Mouse (Mus musculus): ENCODE data around the gene Rptor. TPM values are rescaled to one million over a fixed set of nuclear protein-coding genes. Genes with fewer than 3 reads are reported as not detected.

Rptor gene
- polyA plus RNA-seq, 1 experiment from 2014 or later: 4.9 TPM

DNA sequence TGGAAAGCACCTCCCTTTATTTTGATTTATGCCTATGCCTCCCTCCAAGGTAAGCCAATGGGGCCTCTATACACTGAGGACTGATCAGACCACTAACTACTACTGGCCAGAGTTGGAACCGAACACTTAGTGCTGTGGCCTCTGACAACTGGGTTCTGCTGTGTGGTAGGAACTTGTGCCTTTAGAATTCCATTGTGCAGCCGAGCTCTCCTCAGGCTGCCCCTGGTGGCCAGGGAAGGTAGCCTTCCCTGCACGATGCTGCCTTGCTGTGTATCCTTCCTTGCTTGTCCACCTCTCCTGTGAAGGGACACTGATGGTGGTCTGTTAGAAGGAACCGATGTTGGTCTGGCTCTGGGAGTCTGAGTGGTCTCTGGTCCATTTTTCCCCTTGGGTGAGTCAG lies 167.0 kb downstream of the Rptor start:
- no peak overlapping the region for H3K4me3 ChIP-seq (replicated peaks)
- 72% methylated on average over 4 of the region's 4 CpGs for WGBS (ENCODE audit: insufficient replicate concordance)
- no peak overlapping the region for H3K9ac ChIP-seq
- H3K9me3 ChIP-seq (replicated peaks): no peaks in the 10 kb centered on the region
- H3K4me2 ChIP-seq: no peak overlapping the region
- H3K4me1 ChIP-seq (replicated peaks): peaks cover 9% of the 10 kb centered on the region; the same call in 1 of the 2 replicates
- no peaks in the 10 kb centered on the region for H3K27me3 ChIP-seq
- no peak for ATAC-seq (ENCODE audit: insufficient read depth)
- H3K36me3 ChIP-seq (replicated peaks): peaks cover 6% of the 10 kb centered on the region
- no peak overlapping the region for H3K27ac ChIP-seq (replicated peaks)

DNA sequence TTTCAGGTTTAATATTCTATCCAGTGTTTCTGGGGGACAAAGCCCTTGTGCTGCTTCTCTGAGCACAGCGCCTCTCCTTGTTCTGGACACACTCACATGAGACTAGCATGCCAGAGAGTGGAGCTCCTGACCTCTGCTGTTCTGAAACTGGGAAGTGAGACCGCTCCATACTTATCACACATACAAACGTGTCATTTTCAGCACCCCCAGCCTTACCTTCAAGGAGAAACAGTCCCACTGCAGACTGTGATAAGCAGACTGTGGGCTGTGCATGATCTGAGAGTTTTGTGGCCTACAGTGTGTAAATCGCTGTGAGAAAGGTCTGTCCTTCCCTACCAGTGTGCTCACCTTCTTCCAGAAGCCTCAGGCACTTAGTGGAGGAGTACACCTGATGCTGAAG lies 168.3 kb downstream of the Rptor start:
- Histone ChIP-seq H3K27ac (replicated peaks) (no peak overlapping the region), H3K27me3 (no peaks in the 10 kb centered on the region), H3K4me3 (replicated peaks) (no peak overlapping the region), H3K4me1 (replicated peaks) (peaks cover 9% of the 10 kb centered on the region; the same call in 1 of the 2 replicates), H3K9ac (no peak overlapping the region), H3K36me3 (replicated peaks) (peaks cover 6% of the 10 kb centered on the region), H3K4me2 (no peak overlapping the region), H3K9me3 (replicated peaks) (0 out of 2 replicates have a peak, but pooled peaks cover 2% of the 10 kb centered on the region)
- no peak for ATAC-seq (ENCODE audit: insufficient read depth)
- 43% methylated on average over 4 of the region's 4 CpGs for WGBS (ENCODE audit: insufficient replicate concordance)

DNA sequence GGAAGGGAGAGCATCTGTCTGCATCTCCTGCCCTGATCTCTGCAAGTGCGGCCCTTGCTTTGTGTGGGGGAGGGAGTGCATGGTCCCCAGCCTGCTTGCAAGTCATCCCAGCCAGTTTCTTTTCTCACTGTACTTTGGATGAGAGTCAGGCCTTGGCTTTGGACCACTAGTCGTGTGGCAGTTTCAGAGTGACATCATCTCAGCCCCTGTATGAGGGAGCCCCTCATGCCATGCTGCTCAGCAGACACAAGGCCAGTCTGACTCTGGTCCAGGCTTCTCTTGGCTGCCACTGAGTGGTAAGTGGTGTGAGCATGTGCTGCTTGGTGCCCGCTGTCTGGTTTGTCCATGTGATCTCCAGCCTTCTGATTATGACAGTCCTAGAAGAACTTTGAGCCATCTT lies 170.2 kb downstream of the Rptor start:
- 68% methylated on average over 3 of the region's 3 CpGs for WGBS (ENCODE audit: insufficient replicate concordance)
- ATAC-seq (ENCODE audit: insufficient read depth): no peak
- Histone ChIP-seq H3K27me3 (no peaks in the 10 kb centered on the region), H3K4me1 (replicated peaks) (peaks cover 9% of the 10 kb centered on the region; the same call in 1 of the 2 replicates), H3K4me3 (replicated peaks) (no peak overlapping the region), H3K9me3 (replicated peaks) (0 out of 2 replicates have a peak, but pooled peaks cover 4% of the 10 kb centered on the region), H3K9ac (no peak overlapping the region), H3K4me2 (no peak overlapping the region), H3K36me3 (replicated peaks) (peaks cover 12% of the 10 kb centered on the region), H3K27ac (replicated peaks) (no peak overlapping the region)

DNA sequence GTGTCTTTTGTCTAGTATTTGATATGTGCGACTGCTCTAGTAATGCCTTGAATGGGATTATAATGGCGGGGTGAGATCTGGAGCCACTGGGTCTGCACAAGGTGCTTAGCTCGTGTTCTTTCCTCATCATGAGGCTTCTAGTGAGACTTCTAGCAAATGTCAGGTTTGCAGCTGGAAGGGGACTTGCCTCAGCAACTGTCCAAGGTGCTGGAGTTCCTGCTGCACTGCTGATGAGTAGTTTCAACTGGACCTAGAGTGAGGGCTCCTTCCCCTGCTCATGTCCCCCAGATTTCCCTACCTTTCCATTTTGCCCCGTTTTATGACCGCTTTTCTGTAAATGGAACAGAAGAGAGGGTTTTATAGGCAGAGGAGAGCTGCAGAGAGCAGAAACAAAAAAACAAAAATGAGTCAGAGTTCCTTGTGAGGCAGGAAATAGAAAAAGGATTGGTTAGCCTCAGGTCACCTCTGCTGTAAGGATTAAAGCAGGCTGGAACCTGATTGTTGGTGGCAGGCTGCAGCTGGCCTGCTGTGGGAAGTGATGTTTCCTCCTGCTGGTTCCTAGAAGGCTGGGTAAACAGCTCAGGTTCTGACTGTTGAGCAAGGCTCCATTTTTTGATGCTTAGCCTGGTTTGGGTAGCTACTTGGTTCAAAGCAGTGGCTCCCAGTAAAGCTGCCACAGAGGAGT lies 172.5 kb downstream of the Rptor start:
- Histone ChIP-seq H3K27ac (replicated peaks) (no peak overlapping the region), H3K9ac (no peak overlapping the region), H3K4me1 (replicated peaks) (peaks cover 9% of the 10 kb centered on the region; the same call in 1 of the 2 replicates), H3K27me3 (no peaks in the 10 kb centered on the region), H3K4me3 (replicated peaks) (no peak overlapping the region), H3K36me3 (replicated peaks) (peaks cover 12% of the 10 kb centered on the region), H3K9me3 (replicated peaks) (0 out of 2 replicates have a peak, but pooled peaks cover 4% of the 10 kb centered on the region), H3K4me2 (no peak overlapping the region)
- 83% methylated on average over 5 of the region's 5 CpGs for whole genome bisulfite sequencing (ENCODE audit: insufficient replicate concordance)
- ATAC-seq (ENCODE audit: insufficient read depth): no peak

DNA sequence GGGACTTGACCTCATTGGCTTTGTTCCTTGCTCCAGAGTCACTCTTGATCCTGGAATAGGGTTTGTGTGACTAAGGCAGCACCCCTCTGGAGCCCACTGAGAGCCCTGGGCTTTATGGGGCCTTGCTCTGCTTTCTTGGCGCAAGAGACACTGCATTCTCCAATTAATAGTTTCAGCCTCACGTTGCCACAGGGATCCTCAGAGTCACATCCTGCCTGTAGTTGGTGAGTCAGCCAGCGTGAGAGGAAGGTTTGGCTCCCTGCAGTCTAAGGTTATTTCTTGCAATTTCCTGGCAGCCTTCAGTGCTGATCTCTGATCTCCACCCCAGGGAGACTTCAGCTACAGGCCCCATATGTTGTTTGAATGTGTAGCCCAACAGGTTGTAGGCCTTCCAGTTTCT lies 174.5 kb downstream of the Rptor start:
- 64% methylated on average over 3 of the region's 3 CpGs for WGBS (ENCODE audit: insufficient replicate concordance)
- H3K4me2 ChIP-seq: no peak overlapping the region
- no peak overlapping the region for H3K27ac ChIP-seq (replicated peaks)
- no peak overlapping the region for H3K4me3 ChIP-seq (replicated peaks)
- H3K4me1 ChIP-seq (replicated peaks): no peaks in the 10 kb centered on the region
- peaks cover 16% of the 10 kb centered on the region for H3K36me3 ChIP-seq (replicated peaks)
- H3K9me3 ChIP-seq (replicated peaks): 0 out of 2 replicates have a peak, but pooled peaks cover 4% of the 10 kb centered on the region
- no peaks in the 10 kb centered on the region for H3K27me3 ChIP-seq
- no peak for ATAC-seq (ENCODE audit: insufficient read depth)
- H3K9ac ChIP-seq: no peak overlapping the region

DNA sequence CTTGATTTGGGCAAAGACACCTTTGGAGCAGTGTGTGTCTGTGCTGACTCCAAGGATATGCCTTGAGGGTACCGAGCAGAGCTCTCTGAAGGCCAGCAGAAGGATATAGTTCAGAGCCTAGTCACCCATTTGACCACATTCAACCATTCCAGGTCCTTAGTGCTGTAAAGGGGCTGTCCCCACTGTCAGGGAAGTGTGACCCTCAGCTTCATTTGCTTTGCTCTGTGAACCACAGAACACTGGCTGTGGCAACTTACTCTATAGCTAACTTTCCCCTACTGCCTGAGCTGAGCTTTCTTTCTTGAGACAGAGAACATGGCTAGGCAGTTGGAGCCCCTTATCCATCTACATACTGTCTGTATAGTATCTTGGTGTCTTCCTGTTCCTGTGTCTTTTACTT lies 175.2 kb downstream of the Rptor start:
- Histone ChIP-seq H3K4me3 (replicated peaks) (no peak overlapping the region), H3K4me1 (replicated peaks) (no peaks in the 10 kb centered on the region), H3K27ac (replicated peaks) (no peak overlapping the region), H3K36me3 (replicated peaks) (peaks cover 16% of the 10 kb centered on the region), H3K9ac (no peak overlapping the region), H3K27me3 (no peaks in the 10 kb centered on the region), H3K4me2 (no peak overlapping the region), H3K9me3 (replicated peaks) (0 out of 2 replicates have a peak, but pooled peaks cover 4% of the 10 kb centered on the region)
- WGBS (ENCODE audit: insufficient replicate concordance): 63% methylated on average over 1 of the region's 1 CpGs
- no peak for ATAC-seq (ENCODE audit: insufficient read depth)

DNA sequence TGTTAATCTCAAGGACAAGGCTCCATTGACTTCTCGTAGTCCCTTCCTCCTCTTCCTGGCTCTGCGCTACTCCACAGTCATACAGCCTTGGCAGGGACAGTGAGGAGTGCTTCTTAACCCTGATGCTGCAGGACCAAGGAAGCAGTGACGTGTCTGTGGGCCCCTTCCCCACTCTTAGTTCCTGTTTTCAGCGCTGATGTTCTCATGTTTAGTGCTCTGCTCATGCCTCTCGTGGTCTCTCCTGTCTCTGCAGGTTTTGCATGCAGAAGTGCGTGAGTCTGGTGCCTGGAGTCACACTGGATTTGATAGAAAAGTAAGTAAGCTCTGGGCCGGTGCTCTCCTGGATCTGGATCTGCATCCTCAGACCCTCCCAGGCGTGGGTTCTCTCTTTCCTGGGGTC lies 177.6 kb downstream of the Rptor start:
- Histone ChIP-seq H3K9ac (no peak overlapping the region), H3K4me1 (replicated peaks) (0 out of 2 replicates have a peak, but pooled peaks cover 2% of the 10 kb centered on the region), H3K4me3 (replicated peaks) (no peak overlapping the region), H3K27ac (replicated peaks) (no peak overlapping the region), H3K27me3 (no peaks in the 10 kb centered on the region), H3K36me3 (replicated peaks) (peaks cover 16% of the 10 kb centered on the region), H3K9me3 (replicated peaks) (0 out of 2 replicates have a peak, but pooled peaks cover 4% of the 10 kb centered on the region), H3K4me2 (no peak overlapping the region)
- no peak for ATAC-seq (ENCODE audit: insufficient read depth)
- WGBS (ENCODE audit: insufficient replicate concordance): 46% methylated on average over 8 of the region's 8 CpGs

DNA sequence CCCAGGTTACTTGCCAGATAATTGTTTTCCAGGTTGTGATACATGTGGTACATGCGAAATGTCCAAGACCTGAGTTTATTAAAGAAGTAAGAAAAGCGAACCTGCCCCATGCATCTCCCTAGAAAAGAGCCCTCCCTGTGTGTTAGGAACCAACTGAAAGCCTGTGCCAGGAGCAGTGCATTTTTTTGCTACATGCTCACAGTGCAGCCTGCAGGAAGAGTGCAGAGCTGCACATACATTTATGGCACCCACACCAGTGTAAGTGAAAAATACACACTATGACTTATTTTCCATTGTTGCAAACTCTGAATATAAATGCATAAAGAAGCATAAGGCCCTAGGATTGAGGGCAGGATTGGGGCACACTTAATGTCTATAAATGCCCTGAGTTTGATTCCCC lies 178.5 kb downstream of the Rptor start:
- 81% methylated on average over 2 of the region's 2 CpGs for WGBS (ENCODE audit: insufficient replicate concordance)
- Histone ChIP-seq H3K4me1 (replicated peaks) (0 out of 2 replicates have a peak, but pooled peaks cover 2% of the 10 kb centered on the region), H3K9me3 (replicated peaks) (0 out of 2 replicates have a peak, but pooled peaks cover under 1% of the 10 kb centered on the region), H3K4me2 (no peak overlapping the region), H3K36me3 (replicated peaks) (peaks cover 16% of the 10 kb centered on the region), H3K27ac (replicated peaks) (no peak overlapping the region), H3K4me3 (replicated peaks) (no peak overlapping the region), H3K27me3 (no peaks in the 10 kb centered on the region), H3K9ac (no peak overlapping the region)
- no peak for ATAC-seq (ENCODE audit: insufficient read depth)

DNA sequence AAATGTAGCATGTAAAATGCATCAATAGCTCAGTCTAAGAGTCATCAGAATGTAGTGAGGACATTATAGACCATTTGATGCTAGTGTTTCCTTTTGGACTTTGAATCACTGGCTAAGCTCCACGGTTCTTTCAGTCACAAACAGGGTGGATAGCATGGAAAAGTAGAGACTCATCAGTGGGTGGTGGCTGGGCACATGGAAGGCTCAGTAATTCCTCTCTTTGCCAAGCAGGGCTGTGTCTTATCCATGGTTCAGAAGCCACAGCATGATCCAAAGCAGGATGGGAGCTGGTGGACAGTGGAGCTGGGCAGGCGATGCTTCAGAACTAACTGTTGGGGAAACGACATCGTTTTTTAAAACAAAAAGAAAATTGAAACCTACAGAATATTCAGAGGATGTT lies 179.0 kb downstream of the Rptor start:
- no peak overlapping the region for H3K9ac ChIP-seq
- ATAC-seq (ENCODE audit: insufficient read depth): no peak
- no peaks in the 10 kb centered on the region for H3K9me3 ChIP-seq (replicated peaks)
- H3K4me3 ChIP-seq (replicated peaks): no peak overlapping the region
- H3K4me1 ChIP-seq (replicated peaks): 0 out of 2 replicates have a peak, but pooled peaks cover 2% of the 10 kb centered on the region
- WGBS (ENCODE audit: insufficient replicate concordance): 74% methylated on average over 4 of the region's 4 CpGs
- peaks cover 11% of the 10 kb centered on the region for H3K36me3 ChIP-seq (replicated peaks)
- H3K27me3 ChIP-seq: no peaks in the 10 kb centered on the region
- H3K27ac ChIP-seq (replicated peaks): no peak overlapping the region
- no peak overlapping the region for H3K4me2 ChIP-seq

DNA sequence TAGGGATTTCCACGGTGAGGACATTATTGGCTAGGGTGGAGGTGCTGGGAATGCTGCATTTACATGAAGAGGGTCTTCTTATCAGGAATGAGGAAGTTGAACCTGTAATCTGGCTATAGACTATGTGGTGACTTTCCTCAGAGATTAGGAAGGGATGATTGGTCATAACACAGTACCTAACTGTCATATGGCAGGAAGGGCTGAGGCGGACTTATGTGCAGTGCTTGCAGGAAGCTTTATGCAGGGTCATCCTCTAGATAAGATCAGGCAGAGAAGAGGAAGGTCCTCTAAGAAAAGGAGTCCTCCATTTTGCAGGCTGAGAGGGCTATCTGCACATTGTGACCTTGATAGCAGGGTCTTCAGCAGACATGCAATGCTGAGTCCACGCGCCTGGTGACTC lies 180.9 kb downstream of the Rptor start:
- Histone ChIP-seq H3K4me2 (no peak overlapping the region), H3K9me3 (replicated peaks) (no peaks in the 10 kb centered on the region), H3K27ac (replicated peaks) (no peak overlapping the region), H3K27me3 (no peaks in the 10 kb centered on the region), H3K4me1 (replicated peaks) (0 out of 2 replicates have a peak, but pooled peaks cover 2% of the 10 kb centered on the region), H3K9ac (no peak overlapping the region), H3K36me3 (replicated peaks) (peaks cover 10% of the 10 kb centered on the region), H3K4me3 (replicated peaks) (no peak overlapping the region)
- WGBS (ENCODE audit: insufficient replicate concordance): 63% methylated on average over 4 of the region's 4 CpGs
- ATAC-seq (ENCODE audit: insufficient read depth): no peak

DNA sequence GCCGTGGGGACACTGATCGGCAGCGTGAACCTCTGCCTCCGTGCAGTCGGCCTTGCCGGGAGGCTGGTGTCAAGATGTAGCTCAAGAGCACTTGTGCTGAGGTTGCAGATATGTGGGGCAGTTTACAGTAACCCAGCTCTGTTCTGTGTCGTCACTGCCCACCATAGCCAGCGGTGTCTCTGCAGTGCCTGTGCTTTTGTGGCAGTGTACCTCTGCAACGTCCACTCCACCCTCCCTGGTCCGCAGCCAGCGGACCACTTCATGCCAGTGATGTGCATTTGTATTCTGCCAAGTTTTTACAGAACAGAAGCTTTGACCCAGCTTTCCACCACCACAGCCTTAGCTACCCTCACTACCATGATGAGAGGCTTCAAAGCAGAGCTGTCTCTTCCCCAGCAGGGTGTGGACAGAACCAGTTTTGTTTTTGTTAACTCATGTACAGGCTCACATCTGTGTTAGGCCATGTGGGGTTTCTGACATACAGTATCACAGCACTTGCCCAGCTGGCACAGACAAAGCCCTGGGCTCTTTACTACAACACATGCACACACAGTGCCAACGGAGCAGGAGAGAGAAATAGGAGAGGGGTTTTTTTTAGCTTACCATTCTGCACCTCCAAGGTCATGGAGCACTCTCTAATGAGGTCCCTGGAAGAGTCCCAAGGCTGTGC lies 182.1 kb downstream of the Rptor start:
- Histone ChIP-seq H3K4me3 (replicated peaks) (no peak overlapping the region), H3K9ac (no peak overlapping the region), H3K27me3 (no peaks in the 10 kb centered on the region), H3K9me3 (replicated peaks) (no peaks in the 10 kb centered on the region), H3K4me1 (replicated peaks) (0 out of 2 replicates have a peak, but pooled peaks cover 2% of the 10 kb centered on the region), H3K27ac (replicated peaks) (no peak overlapping the region), H3K36me3 (replicated peaks) (peaks cover 10% of the 10 kb centered on the region), H3K4me2 (no peak overlapping the region)
- no peak for ATAC-seq (ENCODE audit: insufficient read depth)
- WGBS (ENCODE audit: insufficient replicate concordance): 83% methylated on average over 12 of the region's 12 CpGs
